Mouse (Mus musculus) heart, postnatal 0 days (tissue): ENCODE data around the gene Olfr1396.

Experiments
- CTCF ChIP-seq: IDR thresholded peaks from 2 replicates; pipeline ENCODE4 v1.5.1; 2016; ENCODE audit warnings: antibody characterized with exemption, control low read depth, low read depth
- EP300 ChIP-seq: IDR thresholded peaks from 2 replicates; pipeline ENCODE4 v1.6.1; 2016; ENCODE audit warnings: antibody characterized with exemption, low read depth

DNA sequence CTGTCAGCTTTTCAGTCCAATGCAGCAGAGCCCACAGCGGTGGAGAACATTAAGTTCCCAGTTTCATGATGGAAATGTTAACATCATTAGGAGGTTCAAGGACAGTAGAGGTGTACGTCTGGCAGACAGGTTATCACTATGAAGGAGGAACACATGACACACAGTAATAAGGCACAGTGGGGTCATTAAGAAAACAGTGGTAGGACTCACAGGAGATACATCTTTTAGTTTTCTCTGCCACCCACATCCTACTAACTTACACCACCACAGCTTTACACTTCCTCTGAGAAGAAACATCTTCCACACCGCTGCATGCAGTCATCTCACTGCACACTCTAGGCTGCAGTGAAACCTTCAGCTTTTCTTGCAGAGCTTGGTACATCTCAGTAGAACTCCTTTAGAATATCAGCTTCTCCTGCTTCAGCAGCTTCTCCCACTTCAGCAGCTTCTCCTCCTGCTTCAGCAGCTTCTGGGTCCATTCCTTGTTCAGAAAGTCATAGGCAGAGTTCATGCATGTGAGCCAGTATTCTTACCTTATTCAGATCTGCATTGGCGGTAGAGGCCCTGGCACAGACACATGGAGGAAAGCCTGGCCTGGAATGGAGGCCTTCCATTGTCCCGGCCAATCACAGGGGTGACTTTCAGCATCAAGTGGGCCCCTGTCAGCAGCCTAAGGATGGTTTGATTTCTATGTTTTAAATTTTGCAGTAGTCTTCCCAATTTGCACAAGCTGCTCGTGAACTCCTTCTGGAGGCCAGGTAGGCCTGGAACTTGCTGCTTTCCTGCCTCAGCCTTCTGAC lies 20.6 kb downstream of the Olfr1396 start:
- TF ChIP-seq EP300 (no peak), CTCF (no peak)
